Mouse (Mus musculus): Measurements from ENCODE around the gene Zfp148. TPM values are rescaled to one million over a fixed set of nuclear protein-coding genes. Genes with fewer than 3 reads are reported as not detected.
A peak's percentile ranks its signal among the peaks of the same experiment; 100 is the strongest.
"Not testable (repeated sequence)": the region's sequence is repeated elsewhere in the genome, so short reads cannot be mapped to it uniquely, and the experiment has no call there.

Zfp148 gene
- 49.2 and 49.3 TPM in 2 replicates for polyA plus RNA-seq (2015; fragmentation: Nextera tagmentation; extraction: Ambion mirVana)

DNA sequence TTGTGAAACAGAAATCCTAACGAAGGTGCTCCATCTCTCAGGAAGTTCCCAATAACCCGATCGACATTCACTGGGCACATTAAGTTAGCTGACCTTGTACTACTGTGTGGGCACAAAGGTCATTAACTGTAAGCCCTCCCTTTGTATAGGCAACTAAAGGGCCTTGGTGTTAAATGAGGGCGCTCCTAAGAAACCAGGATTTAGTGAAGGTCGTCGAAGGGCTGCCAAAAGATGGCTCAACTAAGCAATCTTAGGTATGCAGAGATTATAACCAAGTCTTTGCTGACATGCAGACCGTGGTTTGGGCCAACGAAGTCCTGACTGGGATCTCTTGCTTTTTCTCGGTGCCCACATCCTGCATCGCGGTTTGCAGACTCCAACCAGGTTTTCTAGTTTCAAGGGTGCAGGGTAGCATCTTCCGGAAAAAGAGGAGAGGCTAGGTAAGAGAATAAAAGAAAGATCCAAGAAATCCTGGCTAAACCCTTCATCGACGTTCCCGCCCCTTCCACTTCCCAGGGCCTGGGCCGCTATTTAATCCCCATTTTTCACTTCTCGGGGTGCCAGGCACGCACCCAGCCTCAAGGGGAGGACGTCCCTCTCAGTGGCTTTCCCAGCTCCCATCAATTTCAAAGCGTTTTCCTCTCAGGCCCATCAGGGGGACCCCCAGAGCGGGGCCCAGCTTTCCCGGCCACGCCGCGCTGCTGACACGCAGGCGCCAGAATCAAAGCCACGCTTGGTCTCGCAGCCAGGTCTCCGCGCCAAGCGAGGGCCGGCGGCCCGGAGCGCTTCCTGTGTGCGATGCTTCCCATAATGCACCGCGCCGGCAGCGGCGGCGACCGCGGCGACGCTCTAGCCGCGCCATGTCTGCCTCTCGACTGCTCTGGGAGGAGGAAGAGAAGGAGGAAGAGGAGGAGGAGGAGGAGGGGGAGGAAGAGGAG is at the start of gene Zfp148:
Zfp148 (plus strand) TSS at position 893 of the 938 bp plus-strand sequence.
- 3% methylated on average over 43 of the region's 50 CpGs for WGBS

GRCm38 (mm10) chr16:33333015-33333414 is 47.6 kb upstream of the Zfp148 start:
- H3K9me3 ChIP-seq, result no peaks in the 10 kb centered on the region
- ATAC-seq (ENCODE audit: low FRiP score, low read depth), result no peak
- H3K4me1 ChIP-seq (replicated peaks), result 0 out of 2 replicates have a peak, but pooled peaks cover 2% of the 10 kb centered on the region
- no peak overlapping the region for H3K27ac ChIP-seq (replicated peaks)
- 87% methylated on average over 14 of the region's 14 CpGs for WGBS
- H3K4me3 ChIP-seq, result no peak overlapping the region
- H3K27me3 ChIP-seq, result no peaks in the 10 kb centered on the region
- no peaks in the 10 kb centered on the region for H3K36me3 ChIP-seq
- no peak overlapping the region for H3K4me2 ChIP-seq
- no peak overlapping the region for H3K9ac ChIP-seq

More for the DNA sequence above, at the start of gene Zfp148:
- Histone ChIP-seq H3K4me3 (peak within 1 kb of the TSS; percentile 91), H3K4me2 (peak within 1 kb of the TSS; percentile 66), H3K4me1 (replicated peaks) (peaks cover 31% of the 10 kb centered on the region), H3K9ac (peak within 1 kb of the TSS; percentile 94), H3K27ac (replicated peaks) (peak within 1 kb of the TSS; percentile 97)
- H3K9me3 ChIP-seq, H3K36me3 ChIP-seq, H3K27me3 ChIP-seq: not testable (repeated sequence)
- ATAC-seq (ENCODE audit: low FRiP score, low read depth), result peak; percentile 94

DNA sequence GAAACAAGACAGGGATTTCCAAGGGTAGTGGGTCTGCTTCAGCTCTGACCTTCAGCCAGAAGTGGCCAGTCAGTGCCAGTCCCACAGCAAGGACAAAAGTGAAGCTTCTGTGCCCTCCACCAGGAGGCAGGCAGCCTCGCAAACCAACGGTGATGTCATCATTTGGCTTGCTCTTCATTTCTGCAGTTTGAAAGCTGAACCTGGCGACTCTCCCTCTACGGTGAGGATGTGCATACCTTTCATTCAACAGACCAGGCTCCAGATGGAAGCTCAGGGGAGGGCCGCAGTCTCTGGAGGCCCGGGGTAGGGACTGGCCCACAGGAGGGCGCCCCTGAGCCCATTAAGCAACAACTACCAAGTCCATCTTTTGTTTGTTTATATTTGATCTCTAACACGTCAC is 43.5 kb upstream of the Zfp148 start:
- WGBS, result 15% methylated on average over 8 of the region's 8 CpGs
- ATAC-seq (ENCODE audit: low FRiP score, low read depth), result no peak
- H3K4me2 ChIP-seq, result peak overlapping the region; percentile 37
- H3K4me3 ChIP-seq, result no peak overlapping the region
- H3K9me3 ChIP-seq, result no peaks in the 10 kb centered on the region
- H3K27ac ChIP-seq (replicated peaks), result no peak overlapping the region
- H3K4me1 ChIP-seq (replicated peaks), result 0 out of 2 replicates have a peak, but pooled peaks cover 2% of the 10 kb centered on the region
- H3K36me3 ChIP-seq, result no peaks in the 10 kb centered on the region
- H3K27me3 ChIP-seq, result no peaks in the 10 kb centered on the region
- no peak overlapping the region for H3K9ac ChIP-seq

- peak overlapping the region; percentile 37; the same call in 1 of the 2 replicates for H3K4me2 ChIP-seq
Measured at GRCm38 (mm10) chr16:33337681-33338080, 43.0 kb upstream of the Zfp148 start.

GRCm38 (mm10) chr16:33338492-33338891 is 42.1 kb upstream of the Zfp148 start:
- no peak for ATAC-seq (ENCODE audit: low FRiP score, low read depth)
- Histone ChIP-seq H3K4me2 (no peak overlapping the region), H3K4me1 (replicated peaks) (0 out of 2 replicates have a peak, but pooled peaks cover 2% of the 10 kb centered on the region), H3K27ac (replicated peaks) (no peak overlapping the region), H3K4me3 (no peak overlapping the region), H3K36me3 (no peaks in the 10 kb centered on the region), H3K9ac (no peak overlapping the region), H3K9me3 (no peaks in the 10 kb centered on the region), H3K27me3 (no peaks in the 10 kb centered on the region)
- WGBS, result 73% methylated on average over 4 of the region's 4 CpGs

More at GRCm38 (mm10) chr16:33337681-33338080, 43.0 kb upstream of the Zfp148 start:
- Histone ChIP-seq H3K36me3 (no peaks in the 10 kb centered on the region), H3K27ac (replicated peaks) (no peak overlapping the region), H3K4me3 (no peak overlapping the region), H3K4me1 (replicated peaks) (0 out of 2 replicates have a peak, but pooled peaks cover 2% of the 10 kb centered on the region), H3K9me3 (no peaks in the 10 kb centered on the region), H3K27me3 (no peaks in the 10 kb centered on the region), H3K9ac (no peak overlapping the region)
- ATAC-seq (ENCODE audit: low FRiP score, low read depth), result no peak
- 88% methylated on average over 10 of the region's 10 CpGs for WGBS

DNA sequence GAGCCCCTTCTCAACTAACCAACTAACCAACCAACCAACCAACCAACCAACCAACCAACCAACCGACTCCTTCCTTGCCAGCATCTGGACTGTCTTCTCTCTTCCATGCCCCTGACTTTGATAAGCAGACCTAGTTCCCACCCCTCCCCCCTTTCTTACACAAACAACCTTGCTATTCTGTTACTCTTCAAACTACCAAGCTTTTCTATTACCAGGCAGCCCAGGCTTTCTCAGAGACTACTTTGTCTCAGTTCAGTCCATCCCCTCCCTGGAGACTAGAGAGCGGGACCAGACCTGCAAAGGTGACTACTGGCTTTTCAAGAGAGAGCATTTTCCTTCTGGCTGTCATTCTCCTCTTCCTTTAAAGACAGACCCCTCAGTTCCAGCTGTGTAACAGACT is 41.2 kb upstream of the Zfp148 start:
- ATAC-seq (ENCODE audit: low FRiP score, low read depth), result no peak
- 93% methylated on average over 2 of the region's 2 CpGs for WGBS

GRCm38 (mm10) chr16:33342356-33342755 is 38.3 kb upstream of the Zfp148 start:
- Histone ChIP-seq H3K27me3 (no peaks in the 10 kb centered on the region), H3K4me3 (no peak overlapping the region), H3K9me3 (no peaks in the 10 kb centered on the region), H3K4me1 (replicated peaks) (peaks cover 9% of the 10 kb centered on the region), H3K36me3 (no peaks in the 10 kb centered on the region), H3K27ac (replicated peaks) (no peak overlapping the region), H3K9ac (no peak overlapping the region), H3K4me2 (no peak overlapping the region)
- 55% methylated on average over 1 of the region's 1 CpGs for WGBS
- no peak for ATAC-seq (ENCODE audit: low FRiP score, low read depth)

More for the DNA sequence above, 41.2 kb upstream of the Zfp148 start:
- Histone ChIP-seq H3K27ac (replicated peaks) (no peak overlapping the region), H3K36me3 (no peaks in the 10 kb centered on the region), H3K4me1 (replicated peaks) (peaks cover 7% of the 10 kb centered on the region), H3K4me3 (no peak overlapping the region), H3K27me3 (no peaks in the 10 kb centered on the region), H3K9me3 (no peaks in the 10 kb centered on the region), H3K4me2 (no peak overlapping the region), H3K9ac (no peak overlapping the region)

DNA sequence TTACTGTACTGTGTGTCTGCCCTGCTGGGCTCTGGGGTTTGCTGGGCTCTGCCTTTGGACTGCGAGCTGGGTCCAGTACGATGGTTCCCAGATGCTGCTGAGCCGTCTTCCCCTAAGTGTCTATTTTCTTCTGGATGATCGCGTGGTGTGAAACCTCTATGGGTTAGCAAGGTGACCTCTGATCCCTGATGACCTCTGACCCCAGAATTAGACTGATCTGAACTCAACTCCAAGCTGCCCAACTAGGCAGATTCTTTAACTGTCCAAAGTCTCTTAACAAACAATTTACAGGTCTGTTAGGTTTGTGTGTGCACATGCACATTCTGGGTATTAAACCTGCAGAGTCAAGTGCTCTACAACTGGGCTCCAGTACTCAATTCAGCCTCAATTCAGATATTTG is 37.5 kb upstream of the Zfp148 start:
- Histone ChIP-seq H3K36me3 (no peaks in the 10 kb centered on the region), H3K27ac (replicated peaks) (no peak overlapping the region), H3K4me1 (replicated peaks) (peaks cover 8% of the 10 kb centered on the region), H3K27me3 (no peaks in the 10 kb centered on the region), H3K9me3 (no peaks in the 10 kb centered on the region), H3K4me2 (no peak overlapping the region), H3K9ac (no peak overlapping the region), H3K4me3 (no peak overlapping the region)
- no peak for ATAC-seq (ENCODE audit: low FRiP score, low read depth)
- WGBS, result 69% methylated on average over 5 of the region's 5 CpGs

GRCm38 (mm10) chr16:33343601-33344000 is 37.0 kb upstream of the Zfp148 start:
- Histone ChIP-seq H3K27ac (replicated peaks) (no peak overlapping the region), H3K9me3 (no peaks in the 10 kb centered on the region), H3K9ac (no peak overlapping the region), H3K4me1 (replicated peaks) (peaks cover 8% of the 10 kb centered on the region), H3K36me3 (no peaks in the 10 kb centered on the region), H3K4me2 (no peak overlapping the region), H3K4me3 (no peak overlapping the region), H3K27me3 (no peaks in the 10 kb centered on the region)
- no peak for ATAC-seq (ENCODE audit: low FRiP score, low read depth)
- 92% methylated on average over 7 of the region's 7 CpGs for WGBS

GRCm38 (mm10) chr16:33344379-33344778 is 36.3 kb upstream of the Zfp148 start:
- Histone ChIP-seq H3K4me3 (no peak overlapping the region), H3K36me3 (no peaks in the 10 kb centered on the region), H3K27ac (replicated peaks) (0 out of 2 replicates have a peak overlapping the region, but pooled peaks have one; percentile 16), H3K9ac (no peak overlapping the region), H3K9me3 (no peaks in the 10 kb centered on the region), H3K4me1 (replicated peaks) (peaks cover 8% of the 10 kb centered on the region), H3K4me2 (no peak overlapping the region), H3K27me3 (no peaks in the 10 kb centered on the region)
- peak; percentile 19; the same call in 1 of the 2 replicates for ATAC-seq (ENCODE audit: low FRiP score, low read depth)
- WGBS, result 44% methylated on average over 9 of the region's 9 CpGs

DNA sequence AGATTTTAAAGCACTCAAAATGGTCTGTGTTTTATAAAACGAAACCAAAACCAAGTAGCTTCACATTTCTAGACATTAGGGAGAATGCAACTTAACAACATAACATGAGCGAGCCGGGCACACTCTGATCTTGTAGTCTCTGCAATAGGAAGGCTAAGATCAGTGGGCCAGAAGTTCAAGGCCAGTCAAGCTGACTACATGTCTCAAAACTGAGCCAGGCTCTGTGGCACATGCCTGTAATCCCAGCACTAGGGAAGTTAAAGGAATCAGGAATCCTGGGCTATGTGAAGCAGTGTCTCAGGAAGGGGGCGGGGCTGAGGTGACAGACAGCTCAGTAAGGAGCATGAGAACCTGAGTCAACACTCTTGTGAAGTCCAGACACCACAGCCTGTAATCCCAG is 35.8 kb upstream of the Zfp148 start:
- no peak for ATAC-seq (ENCODE audit: low FRiP score, low read depth)
- Histone ChIP-seq H3K9me3 (no peaks in the 10 kb centered on the region), H3K4me3 (no peak overlapping the region), H3K27me3 (no peaks in the 10 kb centered on the region), H3K36me3 (no peaks in the 10 kb centered on the region), H3K4me1 (replicated peaks) (peaks cover 8% of the 10 kb centered on the region), H3K9ac (no peak overlapping the region), H3K27ac (replicated peaks) (no peak overlapping the region), H3K4me2 (no peak overlapping the region)
- WGBS, result 80% methylated on average over 4 of the region's 4 CpGs

DNA sequence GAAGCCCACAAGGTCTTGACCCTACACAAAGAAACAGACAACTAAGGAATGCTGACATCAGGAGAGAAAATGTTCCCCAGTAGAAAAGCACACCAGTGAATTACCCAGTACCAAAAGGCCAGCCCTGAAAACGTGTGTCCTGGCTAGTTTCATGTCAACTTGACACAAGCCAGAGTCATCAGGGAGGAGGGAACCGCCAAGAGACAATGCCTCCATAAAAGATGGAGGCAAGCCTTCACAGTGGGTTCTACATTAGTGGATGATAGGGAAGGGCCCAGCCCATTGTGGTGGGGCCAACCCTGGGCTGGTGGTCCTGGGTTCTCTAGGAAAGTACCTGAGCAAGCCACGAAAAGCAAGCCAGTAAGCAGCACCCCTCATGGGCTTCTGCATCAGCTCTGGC is 34.3 kb upstream of the Zfp148 start:
- no peak overlapping the region for H3K9ac ChIP-seq
- no peaks in the 10 kb centered on the region for H3K9me3 ChIP-seq
- no peaks in the 10 kb centered on the region for H3K27me3 ChIP-seq
- 47% methylated on average over 3 of the region's 3 CpGs for WGBS
- H3K36me3 ChIP-seq, result no peaks in the 10 kb centered on the region
- no peak overlapping the region for H3K4me3 ChIP-seq
- peaks cover 8% of the 10 kb centered on the region for H3K4me1 ChIP-seq (replicated peaks)
- no peak overlapping the region for H3K27ac ChIP-seq (replicated peaks)
- ATAC-seq (ENCODE audit: low FRiP score, low read depth), result no peak
- H3K4me2 ChIP-seq, result no peak overlapping the region
